Mouse (Mus musculus) kidney, postnatal 0 days (tissue): ENCODE measurements at regions not wholly inside any gene's neighbourhood (a gene's known extent, or its start where the extent isn't known, plus 50 kb on each side); places are given as distances from the start of the nearest gene placed in this dataset.

ENCODE experiments used
- ATAC-seq: fragments of 200-750 bp; cut with Nextera tagmentation; replicated peaks from 2 replicates; pipeline ENCODE4 v1.8.0; 2017; ENCODE audit warnings: low read depth, moderate number of reproducible peaks, moderate TSS enrichment, moderate library complexity; ENCODE audit not compliant: low FRiP score
- DNase-seq: peaks from one replicate; pipeline ENCODE4 v3.0.0-alpha.2; 2016; ENCODE audit warnings: low spot score
- H3K27ac ChIP-seq: fragments of 300-500 bp; sonication (generic); 2 replicates; pipeline ENCODE4 v1.5.1; 2014; ENCODE audit warnings: mild to moderate bottlenecking
- H3K27me3 ChIP-seq: fragments of 300-500 bp; sonication (generic); 2 replicates; pipeline ENCODE4 v1.6.1; 2014; ENCODE audit warnings: low read length, mixed read lengths; ENCODE audit not compliant: insufficient read depth
- H3K36me3 ChIP-seq: fragments of 300-500 bp; sonication (generic); 2 replicates; pipeline ENCODE4 v1.6.1; 2014; ENCODE audit warnings: low read length, mixed read lengths; ENCODE audit not compliant: insufficient read depth
- H3K4me1 ChIP-seq: fragments of 300-500 bp; sonication (generic); replicated peaks from 2 replicates; pipeline ENCODE4 v1.6.1; 2014; ENCODE audit warnings: antibody characterized with exemption, low read length, mixed read lengths; ENCODE audit not compliant: insufficient read depth
- H3K4me2 ChIP-seq: fragments of 300-500 bp; sonication (generic); 2 replicates; pipeline ENCODE4 v1.6.1; 2014; ENCODE audit warnings: mild to moderate bottlenecking, low read length, moderate library complexity, mixed read lengths
- H3K4me3 ChIP-seq: fragments of 300-500 bp; sonication (generic); replicated peaks from 2 replicates; pipeline ENCODE4 v1.5.1; 2014; ENCODE audit warnings: low read depth, low read length
- H3K9ac ChIP-seq: fragments of 300-500 bp; sonication (generic); 2 replicates; pipeline ENCODE4 v1.6.1; 2014; ENCODE audit warnings: low read depth, low read length
- H3K9me3 ChIP-seq: fragments of 300-500 bp; sonication (generic); replicated peaks from 2 replicates; pipeline ENCODE4 v1.6.1; 2016; ENCODE audit warnings: low read length, inconsistent platforms, mixed read lengths
- CTCF ChIP-seq: IDR thresholded peaks from 2 replicates; pipeline ENCODE4 v1.5.1; 2016; ENCODE audit warnings: antibody characterized with exemption, low read depth, mild to moderate bottlenecking, moderate library complexity
- WGBS: fragments of 180-500 bp; shearing (Covaris S2); extraction: QIAGEN DNeasy Blood & Tissue Kit; methylation state at CpG from one replicate; pipeline ENCODE4 v1.1.7; 2014; 5-methylcytosine and 5-hydroxymethylcytosine counted together

GRCm38 (mm10) chr1:64443436-64443835 lies 89.0 kb upstream of the Creb1 start:
- no peaks in the 10 kb centered on the region for H3K27me3 ChIP-seq
- TF ChIP-seq CTCF, result no peak
- no peak overlapping the region for H3K4me3 ChIP-seq
- no peak overlapping the region for H3K4me2 ChIP-seq
- 87% methylated on average over 6 of the region's 6 CpGs for WGBS
- no peak overlapping the region for H3K9ac ChIP-seq
- no peaks in the 10 kb centered on the region for H3K4me1 ChIP-seq
- no peaks in the 10 kb centered on the region for H3K36me3 ChIP-seq
- no peak overlapping the region for H3K27ac ChIP-seq
- DNase-seq, result no peak
- no peaks in the 10 kb centered on the region for H3K9me3 ChIP-seq
- ATAC-seq, result no peak

- Histone ChIP-seq H3K9ac (no peak overlapping the region), H3K36me3 (no peaks in the 10 kb centered on the region), H3K4me3 (no peak overlapping the region), H3K9me3 (no peaks in the 10 kb centered on the region), H3K4me2 (no peak overlapping the region), H3K27me3 (no peaks in the 10 kb centered on the region), H3K27ac (no peak overlapping the region), H3K4me1 (no peaks in the 10 kb centered on the region)
- WGBS, result 59% methylated on average over 9 of the region's 9 CpGs
- no peak for TF ChIP-seq CTCF
- DNase-seq (no peak), ATAC-seq (no peak)
Observed at GRCm38 (mm10) chr1:64442179-64442874, 90.1 kb upstream of the Creb1 start.

GRCm38 (mm10) chr1:64423256-64423655 lies 109.2 kb upstream of the Creb1 start:
- Histone ChIP-seq H3K4me2 (no peak overlapping the region), H3K9me3 (no peaks in the 10 kb centered on the region; the same call in 1 of the 2 replicates), H3K4me1 (no peaks in the 10 kb centered on the region), H3K9ac (no peak overlapping the region), H3K36me3 (no peaks in the 10 kb centered on the region), H3K27me3 (no peaks in the 10 kb centered on the region), H3K4me3 (no peak overlapping the region), H3K27ac (no peak overlapping the region)
- no peak for ATAC-seq
- TF ChIP-seq CTCF, result no peak
- no peak for DNase-seq
- WGBS, result 62% methylated on average over 1 of the region's 1 CpGs

- Histone ChIP-seq H3K4me3 (no peak overlapping the region), H3K4me1 (no peaks in the 10 kb centered on the region), H3K4me2 (no peak overlapping the region), H3K9ac (no peak overlapping the region), H3K27ac (no peak overlapping the region), H3K9me3 (no peaks in the 10 kb centered on the region; the same call in 1 of the 2 replicates), H3K27me3 (no peaks in the 10 kb centered on the region), H3K36me3 (no peaks in the 10 kb centered on the region)
- peak; percentile 32 for TF ChIP-seq CTCF
- DNase-seq (no peak), ATAC-seq (no peak)
Observed at GRCm38 (mm10) chr1:64418567-64418966, 113.9 kb upstream of the Creb1 start.

- Histone ChIP-seq H3K4me1 (no peaks in the 10 kb centered on the region), H3K4me2 (no peak overlapping the region), H3K9me3 (no peaks in the 10 kb centered on the region), H3K4me3 (no peak overlapping the region), H3K27ac (no peak overlapping the region), H3K36me3 (no peaks in the 10 kb centered on the region), H3K9ac (no peak overlapping the region), H3K27me3 (no peaks in the 10 kb centered on the region)
- no peak for TF ChIP-seq CTCF
- WGBS, result 78% methylated on average over 7 of the region's 7 CpGs
- ATAC-seq (no peak), DNase-seq (no peak)
Observed at GRCm38 (mm10) chr1:64415906-64416305, 116.5 kb upstream of the Creb1 start.

- no peak overlapping the region for H3K9ac ChIP-seq
- DNase-seq (no peak), ATAC-seq (no peak)
- H3K9me3 ChIP-seq, result no peaks in the 10 kb centered on the region
- no peak for TF ChIP-seq CTCF
- no peaks in the 10 kb centered on the region for H3K27me3 ChIP-seq
- H3K36me3 ChIP-seq, result no peaks in the 10 kb centered on the region
- no peak overlapping the region for H3K4me3 ChIP-seq
- no peaks in the 10 kb centered on the region for H3K4me1 ChIP-seq
- H3K4me2 ChIP-seq, result no peak overlapping the region
- no peak overlapping the region for H3K27ac ChIP-seq
- WGBS, result 81% methylated on average over 4 of the region's 4 CpGs
Observed at GRCm38 (mm10) chr1:64413181-64413560, 119.3 kb upstream of the Creb1 start.

- H3K27me3 ChIP-seq, result no peaks in the 10 kb centered on the region
- no peak overlapping the region for H3K4me3 ChIP-seq
- 62% methylated on average over 10 of the region's 10 CpGs for WGBS
- no peak overlapping the region for H3K27ac ChIP-seq
- no peak for TF ChIP-seq CTCF
- ATAC-seq (no peak), DNase-seq (no peak)
- no peaks in the 10 kb centered on the region for H3K9me3 ChIP-seq
- no peaks in the 10 kb centered on the region for H3K36me3 ChIP-seq
- H3K4me1 ChIP-seq, result no peaks in the 10 kb centered on the region
- no peak overlapping the region for H3K4me2 ChIP-seq
- no peak overlapping the region for H3K9ac ChIP-seq
Observed at GRCm38 (mm10) chr1:64412481-64413180, 119.8 kb upstream of the Creb1 start.
